Mouse (Mus musculus) heart, embryonic 12.5 days (tissue): ENCODE results near the gene Tenm4. TPM values are rescaled to one million over a fixed set of nuclear protein-coding genes. Genes with fewer than 3 reads are reported as not detected.
A peak's percentile ranks its signal among the peaks of the same experiment; 100 is the strongest.
"Not testable (repeated sequence)": the region's sequence is repeated elsewhere in the genome, so short reads cannot be mapped to it uniquely, and the experiment has no call there.

Experiments
- ATAC-seq: fragments of 200-750 bp; cut with Nextera tagmentation; 2 replicates; pipeline ENCODE4 v1.8.0; 2017; ENCODE audit warnings: moderate TSS enrichment, moderate library complexity; ENCODE audit not compliant: insufficient number of reproducible peaks, low FRiP score
- H3K27ac ChIP-seq: fragments of 300-500 bp; sonication (generic); 2 replicates; pipeline ENCODE4 v1.5.1; 2016; ENCODE audit warnings: mild to moderate bottlenecking, moderate library complexity; ENCODE audit not compliant: poor library complexity, severe bottlenecking
- H3K27me3 ChIP-seq: fragments of 300-500 bp; sonication (generic); replicated peaks from 2 replicates; pipeline ENCODE4 v1.6.1; 2016; ENCODE audit warnings: mild to moderate bottlenecking, moderate library complexity
- H3K36me3 ChIP-seq: fragments of 300-500 bp; sonication (generic); 2 replicates; pipeline ENCODE4 v1.6.1; 2016; ENCODE audit warnings: mild to moderate bottlenecking, moderate library complexity
- H3K4me1 ChIP-seq: fragments of 300-500 bp; sonication (generic); replicated peaks from 2 replicates; pipeline ENCODE4 v1.6.1; 2016; ENCODE audit warnings: mild to moderate bottlenecking
- H3K4me2 ChIP-seq: fragments of 300-500 bp; sonication (generic); 2 replicates; pipeline ENCODE4 v1.6.1; 2016; ENCODE audit warnings: mild to moderate bottlenecking, moderate library complexity
- H3K4me3 ChIP-seq: fragments of 300-500 bp; sonication (generic); 2 replicates; pipeline ENCODE4 v1.5.1; 2016; ENCODE audit warnings: mild to moderate bottlenecking
- H3K9ac ChIP-seq: fragments of 300-500 bp; sonication (generic); 2 replicates; pipeline ENCODE4 v1.6.1; 2016; ENCODE audit warnings: mild to moderate bottlenecking, moderate library complexity
- H3K9me3 ChIP-seq: fragments of 300-500 bp; sonication (generic); replicated peaks from 2 replicates; pipeline ENCODE4 v1.6.1; 2016; ENCODE audit warnings: mild to moderate bottlenecking, moderate library complexity
- WGBS: fragments of 180-500 bp; shearing (Covaris S2); methylation state at CpG from one replicate; pipeline ENCODE4 v1.1.7; 2016; 5-methylcytosine and 5-hydroxymethylcytosine counted together
- polyA plus RNA-seq: library from polyadenylated mRNA; unstranded; fragments of >200 nt; fragmentation: Nextera tagmentation; extraction: Ambion mirVana; gene quantifications from 2 replicates; pipeline ENCODE4 v1.2.1, GENCODE M21; 2016

Tenm4 gene
- polyA plus RNA-seq, 1 experiment from 2014 or later, result 10.2 TPM

GRCm38 (mm10) chr7:96909856-96910255 is 738.8 kb downstream of the Tenm4 start:
- Histone ChIP-seq H3K9me3 (no peaks in the 10 kb centered on the region), H3K27ac (no peak overlapping the region), H3K36me3 (no peaks in the 10 kb centered on the region), H3K4me1 (no peaks in the 10 kb centered on the region), H3K27me3 (peaks cover 41% of the 10 kb centered on the region), H3K4me3 (no peak overlapping the region), H3K9ac (no peak overlapping the region), H3K4me2 (no peak overlapping the region)
- ATAC-seq, result no peak
- 73% methylated on average over 5 of the region's 5 CpGs for WGBS

- Histone ChIP-seq H3K4me1 (no peaks in the 10 kb centered on the region), H3K4me3 (no peak overlapping the region), H3K9ac (no peak overlapping the region), H3K9me3 (no peaks in the 10 kb centered on the region), H3K36me3 (no peaks in the 10 kb centered on the region), H3K27me3 (peaks cover 44% of the 10 kb centered on the region), H3K27ac (no peak overlapping the region), H3K4me2 (no peak overlapping the region)
- WGBS, result 70% methylated on average over 12 of the region's 12 CpGs
- no peak for ATAC-seq
Measured at GRCm38 (mm10) chr7:96910310-96910960, 739.4 kb downstream of the Tenm4 start.

GRCm38 (mm10) chr7:96914031-96914430 is 743.0 kb downstream of the Tenm4 start:
- Histone ChIP-seq H3K36me3 (no peaks in the 10 kb centered on the region), H3K4me3 (no peak overlapping the region), H3K4me1 (no peaks in the 10 kb centered on the region), H3K27me3 (peaks cover 61% of the 10 kb centered on the region), H3K9ac (no peak overlapping the region), H3K27ac (no peak overlapping the region), H3K9me3 (no peaks in the 10 kb centered on the region), H3K4me2 (no peak overlapping the region)
- WGBS, result 6% methylated on average over 6 of the region's 6 CpGs
- ATAC-seq, result no peak; the same call in 1 of the 2 replicates

GRCm38 (mm10) chr7:96915452-96916105 is 744.5 kb downstream of the Tenm4 start:
- H3K9ac ChIP-seq, result no peak overlapping the region
- peaks cover 63% of the 10 kb centered on the region for H3K27me3 ChIP-seq
- no peaks in the 10 kb centered on the region for H3K36me3 ChIP-seq
- ATAC-seq, result no peak
- no peaks in the 10 kb centered on the region for H3K4me1 ChIP-seq
- no peaks in the 10 kb centered on the region for H3K9me3 ChIP-seq
- no peak overlapping the region for H3K4me2 ChIP-seq
- 2% methylated on average over 2 of the region's 2 CpGs for WGBS
- no peak overlapping the region for H3K27ac ChIP-seq
- no peak overlapping the region for H3K4me3 ChIP-seq

GRCm38 (mm10) chr7:96920447-96921095 is 749.5 kb downstream of the Tenm4 start:
- Histone ChIP-seq H3K36me3 (no peaks in the 10 kb centered on the region), H3K9me3 (no peaks in the 10 kb centered on the region), H3K4me2 (no peak overlapping the region), H3K4me1 (no peaks in the 10 kb centered on the region), H3K27ac (no peak overlapping the region), H3K27me3 (peaks cover 34% of the 10 kb centered on the region), H3K4me3 (no peak overlapping the region), H3K9ac (no peak overlapping the region)
- 76% methylated on average over 7 of the region's 7 CpGs for whole genome bisulfite sequencing
- no peak for ATAC-seq

- H3K4me3 ChIP-seq, result no peak overlapping the region
- H3K36me3 ChIP-seq, result no peaks in the 10 kb centered on the region
- no peak for ATAC-seq
- H3K9me3 ChIP-seq, result no peaks in the 10 kb centered on the region
- H3K4me1 ChIP-seq, result 0 out of 2 replicates have a peak, but pooled peaks cover 1% of the 10 kb centered on the region
- no peak overlapping the region for H3K9ac ChIP-seq
- peaks cover 13% of the 10 kb centered on the region; the same call in 1 of the 2 replicates for H3K27me3 ChIP-seq
- no peak overlapping the region for H3K27ac ChIP-seq
- 91% methylated on average over 2 of the region's 2 CpGs for whole genome bisulfite sequencing
- H3K4me2 ChIP-seq, result no peak overlapping the region
Measured at GRCm38 (mm10) chr7:96922927-96923326, 751.9 kb downstream of the Tenm4 start.

GRCm38 (mm10) chr7:96943715-96944377 is 772.8 kb downstream of the Tenm4 start:
- no peak overlapping the region for H3K4me3 ChIP-seq
- no peaks in the 10 kb centered on the region for H3K27me3 ChIP-seq
- no peak overlapping the region for H3K27ac ChIP-seq
- no peaks in the 10 kb centered on the region for H3K36me3 ChIP-seq
- no peak overlapping the region for H3K9ac ChIP-seq
- H3K4me1 ChIP-seq, result no peaks in the 10 kb centered on the region
- H3K4me2 ChIP-seq, result no peak overlapping the region
- no peak for ATAC-seq
- 68% methylated on average over 5 of the region's 5 CpGs for WGBS
- 0 out of 2 replicates have a peak, but pooled peaks cover 3% of the 10 kb centered on the region for H3K9me3 ChIP-seq

- H3K27ac ChIP-seq, H3K36me3 ChIP-seq, H3K9me3 ChIP-seq, H3K4me3 ChIP-seq, H3K9ac ChIP-seq, H3K4me1 ChIP-seq, ATAC-seq, H3K4me2 ChIP-seq, H3K27me3 ChIP-seq: not testable (repeated sequence)
- WGBS, result 84% methylated on average over 8 of the region's 8 CpGs
Measured at GRCm38 (mm10) chr7:96946501-96946900, 775.5 kb downstream of the Tenm4 start.

- WGBS, result under 1% methylated on average over 61 of the region's 62 CpGs
- peak within 1 kb of the TSS; percentile 83 for H3K9ac ChIP-seq
Measured at GRCm38 (mm10) chr7:96951281-96952051, 780.4 kb downstream of the Tenm4 start, which contains the start of gene Nars2. Nars2 (plus strand) TSS chr7:96951505.

GRCm38 (mm10) chr7:96952094-96952493 is 781.0 kb downstream of the Tenm4 start:
- 32% methylated on average over 5 of the region's 5 CpGs for WGBS
- Histone ChIP-seq H3K4me3 (peak overlapping the region; percentile 82), H3K27me3 (no peaks in the 10 kb centered on the region), H3K27ac (0 out of 2 replicates have a peak overlapping the region, but pooled peaks have one; percentile 88), H3K9me3 (0 out of 2 replicates have a peak, but pooled peaks cover 3% of the 10 kb centered on the region), H3K36me3 (peaks cover 2% of the 10 kb centered on the region), H3K4me1 (peaks cover 10% of the 10 kb centered on the region), H3K4me2 (peak overlapping the region; percentile 71), H3K9ac (peak overlapping the region; percentile 83)
- no peak for ATAC-seq

More at GRCm38 (mm10) chr7:96951281-96952051, 780.4 kb downstream of the Tenm4 start, which contains the start of gene Nars2:
- Histone ChIP-seq H3K36me3 (no peaks in the 10 kb centered on the region), H3K4me1 (peaks cover 10% of the 10 kb centered on the region), H3K4me3 (peak within 1 kb of the TSS; percentile 82), H3K9me3 (0 out of 2 replicates have a peak, but pooled peaks cover 3% of the 10 kb centered on the region), H3K27ac (peak within 1 kb of the TSS; percentile 88), H3K4me2 (peak within 1 kb of the TSS; percentile 71), H3K27me3 (no peaks in the 10 kb centered on the region)
- peak; percentile 100 for ATAC-seq
